13 mouse cellular contexts compared by ENCODE assay signal in the genomic region with DNA sequence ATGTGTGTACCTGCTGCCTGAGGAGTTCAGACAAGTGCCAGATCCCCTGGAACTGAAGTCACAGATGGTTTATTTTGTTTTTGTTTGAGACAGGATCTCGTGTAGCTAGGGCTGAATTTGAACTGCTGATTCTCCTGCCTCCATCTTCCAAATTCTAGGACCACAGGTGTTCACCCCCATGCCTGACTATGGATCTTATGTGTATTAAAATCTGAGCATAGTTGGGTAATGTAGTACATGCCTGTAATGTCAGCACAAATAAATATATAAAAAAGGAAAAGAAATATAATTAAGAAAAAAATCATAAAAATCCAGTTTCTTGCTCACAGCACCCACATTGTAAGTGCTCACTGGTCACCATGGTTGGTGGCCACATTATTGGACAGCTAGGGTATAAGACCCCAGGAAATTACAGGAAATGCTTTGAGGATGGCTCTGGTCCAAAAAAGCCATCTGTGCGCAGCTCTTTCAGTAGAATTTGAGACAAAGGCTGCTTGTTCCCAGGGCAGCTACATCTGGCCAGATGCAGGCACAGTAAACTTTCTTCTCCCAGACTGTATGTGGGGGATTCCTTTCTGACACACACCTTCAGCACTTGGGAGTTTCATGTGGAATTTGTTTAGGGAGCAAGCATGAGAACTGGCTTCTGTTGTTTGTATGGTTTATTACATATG. TPM values are rescaled to one million over a fixed set of nuclear protein-coding genes. Genes with fewer than 3 reads are reported as not detected.
A peak's percentile ranks its signal among the peaks of the same experiment; 100 is the strongest.
DNase-seq lines count a peak whose midpoint lies in the region; ATAC-seq and TF ChIP-seq lines count a peak whose summit lies in the region.
"Had no signal": no experiment of that assay in that cellular context is flagged by ENCODE, and none has a peak within 500 bp of the region (broad histone marks: within the 10 kb centered on the region; RNA-seq: fewer than 3 reads in every experiment).

No protein-coding gene starts in this region.

- WGBS in midbrain, postnatal 0 days = 57% methylated on average over 2 of the region's 2 CpGs
- 71% methylated on average over 2 of the region's 2 CpGs for WGBS in midbrain, embryonic 11.5 days
- 40% methylated on average over 2 of the region's 2 CpGs for WGBS in heart, postnatal 0 days
- WGBS in stomach, embryonic 15.5 days = 23% methylated on average over 2 of the region's 2 CpGs

- H3K9me3 ChIP-seq in midbrain, postnatal 0 days (ENCODE audit: low read length) = no peaks in the 10 kb centered on the region
- H3K9me3 ChIP-seq in midbrain, embryonic 11.5 days (ENCODE audit: control insufficient read depth, low read length) = no peaks in the 10 kb centered on the region
- 0 out of 2 replicates have a peak, but pooled peaks cover 4% of the 10 kb centered on the region for H3K9me3 ChIP-seq in heart, postnatal 0 days (replicated peaks; ENCODE audit: control insufficient read depth, low read length)
- no peaks in the 10 kb centered on the region for H3K9me3 ChIP-seq in stomach, embryonic 15.5 days
- H3K9me3 ChIP-seq: hindbrain, embryonic 15.5 days had no signal

- H3K4me3 ChIP-seq in midbrain, postnatal 0 days (ENCODE audit: low read depth, low read length) = no peak overlapping the region
- no peak overlapping the region for H3K4me3 ChIP-seq in midbrain, embryonic 11.5 days (ENCODE audit: low read depth, low read length)
- no peak overlapping the region for H3K4me3 ChIP-seq in heart, postnatal 0 days (ENCODE audit: low read depth, low read length)
- H3K4me3 ChIP-seq in stomach, embryonic 15.5 days (replicated peaks) = no peak overlapping the region
- H3K4me3 ChIP-seq: hindbrain, embryonic 15.5 days; myocyte had no signal

- TF ChIP-seq EP300 in heart, postnatal 0 days (IDR thresholded peaks at IDR 0.05; ENCODE audit: low read depth) = no peak

- H3K4me1 ChIP-seq in midbrain, postnatal 0 days (ENCODE audit: insufficient read depth, low read length) = no peaks in the 10 kb centered on the region
- no peaks in the 10 kb centered on the region for H3K4me1 ChIP-seq in midbrain, embryonic 11.5 days (ENCODE audit: control insufficient read depth, insufficient read depth, low read length)
- peaks cover 18% of the 10 kb centered on the region for H3K4me1 ChIP-seq in heart, postnatal 0 days (ENCODE audit: control insufficient read depth, insufficient read depth)
- H3K4me1 ChIP-seq in stomach, embryonic 15.5 days = peaks cover 7% of the 10 kb centered on the region

- no peak for TF ChIP-seq CTCF in midbrain, postnatal 0 days (IDR thresholded peaks at IDR 0.05)
- no peak for TF ChIP-seq CTCF in heart, postnatal 0 days (IDR thresholded peaks at IDR 0.05; ENCODE audit: low read depth)

- H3K36me3 ChIP-seq in midbrain, postnatal 0 days (ENCODE audit: insufficient read depth, low read length) = no peaks in the 10 kb centered on the region
- no peaks in the 10 kb centered on the region for H3K36me3 ChIP-seq in midbrain, embryonic 11.5 days (ENCODE audit: control insufficient read depth, insufficient read depth, low read length)
- H3K36me3 ChIP-seq in heart, postnatal 0 days (replicated peaks; ENCODE audit: control insufficient read depth, insufficient read depth, low read length) = no peaks in the 10 kb centered on the region
- no peaks in the 10 kb centered on the region for H3K36me3 ChIP-seq in stomach, embryonic 15.5 days
- H3K36me3 ChIP-seq: hindbrain, embryonic 15.5 days had no signal

- no peak for ATAC-seq in midbrain, postnatal 0 days (ENCODE audit: low FRiP score)
- no peak for ATAC-seq in midbrain, embryonic 11.5 days (ENCODE audit: low FRiP score)
- ATAC-seq in heart, postnatal 0 days (ENCODE audit: insufficient read depth, low read depth) = 0 out of 2 replicates have a peak, but pooled peaks have one; percentile 22
- ATAC-seq in stomach, embryonic 15.5 days (ENCODE audit: insufficient read depth, low FRiP score, low read depth) = no peak

- DNase-seq in heart, adult 18-20 months = peak; percentile 40 to 54
- DNase-seq in heart, adult 8-10 months (ENCODE audit: low spot score) = no peak
- DNase-seq in midbrain, postnatal 0 days (ENCODE audit: low spot score) = peak; percentile 56
- DNase-seq in midbrain, embryonic 11.5 days (ENCODE audit: low spot score, missing footprints) = no peak
- no peak for DNase-seq in heart, postnatal 0 days (ENCODE audit: low spot score)
- no peak for DNase-seq in urinary bladder, adult 18-20 months (ENCODE audit: low spot score in 2 of 2)
- DNase-seq in spleen, postnatal 36 days (ENCODE audit: low spot score in 2 of 2) = no peak

- no peak overlapping the region for H3K4me2 ChIP-seq in midbrain, postnatal 0 days (ENCODE audit: low read depth, low read length, poor library complexity, severe bottlenecking)
- no peak overlapping the region for H3K4me2 ChIP-seq in midbrain, embryonic 11.5 days
- no peak overlapping the region for H3K4me2 ChIP-seq in heart, postnatal 0 days (ENCODE audit: low read depth, low read length)
- no peak overlapping the region for H3K4me2 ChIP-seq in stomach, embryonic 15.5 days
- H3K4me2 ChIP-seq: hindbrain, embryonic 15.5 days had no signal

- H3K27me3 ChIP-seq in midbrain, postnatal 0 days (ENCODE audit: insufficient read depth, low read length) = no peaks in the 10 kb centered on the region
- no peaks in the 10 kb centered on the region for H3K27me3 ChIP-seq in midbrain, embryonic 11.5 days (ENCODE audit: control insufficient read depth, insufficient read depth, low read length)
- no peaks in the 10 kb centered on the region for H3K27me3 ChIP-seq in heart, postnatal 0 days (ENCODE audit: control insufficient read depth, insufficient read depth, low read length)
- no peaks in the 10 kb centered on the region for H3K27me3 ChIP-seq in stomach, embryonic 15.5 days (replicated peaks)
- H3K27me3 ChIP-seq: CH12.LX; hindbrain, embryonic 15.5 days had no signal

- H3K27ac ChIP-seq in midbrain, postnatal 0 days (ENCODE audit: low read depth, low read length) = no peak overlapping the region
- no peak overlapping the region for H3K27ac ChIP-seq in midbrain, embryonic 11.5 days (ENCODE audit: low read depth, low read length)
- peak overlapping the region; percentile 57 for H3K27ac ChIP-seq in heart, postnatal 0 days (ENCODE audit: low read depth)
- H3K27ac ChIP-seq in stomach, embryonic 15.5 days = peak overlapping the region; percentile 76
- H3K27ac ChIP-seq: hindbrain, embryonic 15.5 days had no signal

- H3K9ac ChIP-seq in midbrain, postnatal 0 days (replicated peaks; ENCODE audit: low read length, poor library complexity, severe bottlenecking) = no peak overlapping the region
- no peak overlapping the region for H3K9ac ChIP-seq in midbrain, embryonic 11.5 days (ENCODE audit: low read length)
- H3K9ac ChIP-seq in heart, postnatal 0 days (replicated peaks; ENCODE audit: low read depth, low read length) = no peak overlapping the region
- H3K9ac ChIP-seq in stomach, embryonic 15.5 days = no peak overlapping the region
- H3K9ac ChIP-seq: hindbrain, embryonic 15.5 days had no signal

RNA-seq across cellular contexts. Expression of a gene that starts 16.8 kb away (rescaled TPM):
- not detected for total RNA-seq in heart, adult 18-20 months (2021)
- not detected for total RNA-seq in heart, adult 8-10 months (2022)
- not detected in 2 replicates for total RNA-seq in midbrain, postnatal 0 days (2014; rRNA removed)
- polyA plus RNA-seq in midbrain, postnatal 0 days (2015; fragmentation: Nextera tagmentation; extraction: Ambion mirVana) = 0.22 TPM in 1 of 2 replicates, not detected in the other
- not detected in 2 replicates for polyA plus RNA-seq in midbrain, embryonic 11.5 days (2014; fragmentation: Nextera tagmentation; extraction: Ambion mirVana)
- total RNA-seq in heart, postnatal 0 days (2014; rRNA removed; ENCODE audit: low replicate concordance) = not detected in 2 replicates
- not detected in 2 replicates for polyA plus RNA-seq in heart, postnatal 0 days (2015; fragmentation: Nextera tagmentation; extraction: Ambion mirVana)
- polyA plus RNA-seq in stomach, embryonic 15.5 days (2015; fragmentation: Nextera tagmentation; extraction: Ambion mirVana) = 0.19 TPM in 1 of 2 replicates, not detected in the other
- total RNA-seq: CH12.LX; liver, adult 2 months had no signal
- polyA plus RNA-seq: hindbrain, embryonic 15.5 days; liver, adult 2 months; myocyte; spleen, adult 2 months had no signal

RNA-seq across cellular contexts. Expression of a gene that starts 25.4 kb away (rescaled TPM):
- 10 to 100 TPM; 12.6 to 13.8 TPM for total RNA-seq in heart, adult 18-20 months (2021)
- 10 to 100 TPM in 3 of 4 experiments, 1 to 10 TPM in 1; 9.5 to 13.5 (median 12.3) TPM for total RNA-seq in heart, adult 8-10 months (2022)
- 230 and 291 TPM in 2 replicates for total RNA-seq in midbrain, postnatal 0 days (2014; rRNA removed)
- polyA plus RNA-seq in midbrain, postnatal 0 days (2015; fragmentation: Nextera tagmentation; extraction: Ambion mirVana) = 227 and 257 TPM in 2 replicates
- 425 and 498 TPM in 2 replicates for polyA plus RNA-seq in midbrain, embryonic 11.5 days (2014; fragmentation: Nextera tagmentation; extraction: Ambion mirVana)
- total RNA-seq in heart, postnatal 0 days (2014; rRNA removed; ENCODE audit: low replicate concordance) = 60.4 and 73.2 TPM in 2 replicates
- 63.9 and 64.5 TPM in 2 replicates for polyA plus RNA-seq in heart, postnatal 0 days (2015; fragmentation: Nextera tagmentation; extraction: Ambion mirVana)
- 186 and 196 TPM in 2 replicates for polyA plus RNA-seq in stomach, embryonic 15.5 days (2015; fragmentation: Nextera tagmentation; extraction: Ambion mirVana)

RNA-seq across cellular contexts. Expression of a gene that starts 59.6 kb away (rescaled TPM):
- total RNA-seq in heart, adult 18-20 months (2021) = 10 to 100 TPM; 31.3 to 33.6 TPM
- total RNA-seq in heart, adult 8-10 months (2022) = 10 to 100 TPM; 25.2 to 31.6 (median 29.9) TPM
- 83.0 and 99.1 TPM in 2 replicates for total RNA-seq in midbrain, postnatal 0 days (2014; rRNA removed)
- polyA plus RNA-seq in midbrain, postnatal 0 days (2015; fragmentation: Nextera tagmentation; extraction: Ambion mirVana) = 7.0 and 7.3 TPM in 2 replicates
- 10.0 and 10.4 TPM in 2 replicates for polyA plus RNA-seq in midbrain, embryonic 11.5 days (2014; fragmentation: Nextera tagmentation; extraction: Ambion mirVana)
- 19.2 and 20.1 TPM in 2 replicates for total RNA-seq in heart, postnatal 0 days (2014; rRNA removed; ENCODE audit: low replicate concordance)
- polyA plus RNA-seq in heart, postnatal 0 days (2015; fragmentation: Nextera tagmentation; extraction: Ambion mirVana) = 2.6 and 3.5 TPM in 2 replicates
- polyA plus RNA-seq in stomach, embryonic 15.5 days (2015; fragmentation: Nextera tagmentation; extraction: Ambion mirVana) = 4.5 and 5.0 TPM in 2 replicates

Comparison
In these comparisons a context has a peak if more than half of its experiments do, and no peak if none do; other contexts are left out.
1. DNase-seq: peak in heart, adult 18-20 months (2 of 2) and midbrain, postnatal 0 days (single experiment); none in heart, adult 8-10 months (single experiment), midbrain, embryonic 11.5 days (single experiment), heart, postnatal 0 days (single experiment), urinary bladder, adult 18-20 months (0 of 2) and spleen, postnatal 36 days (0 of 2).
2. H3K27ac ChIP-seq: peak in heart, postnatal 0 days (single experiment) and stomach, embryonic 15.5 days (single experiment); none in midbrain, postnatal 0 days (single experiment) and midbrain, embryonic 11.5 days (single experiment).